Mouse (Mus musculus): Measurements from ENCODE around the gene Btaf1. TPM values are rescaled to one million over a fixed set of nuclear protein-coding genes. Genes with fewer than 3 reads are reported as not detected.

The Btaf1 gene
- polyA plus RNA-seq (2017; shearing (Covaris generic)): 5.8 TPM

DNA sequence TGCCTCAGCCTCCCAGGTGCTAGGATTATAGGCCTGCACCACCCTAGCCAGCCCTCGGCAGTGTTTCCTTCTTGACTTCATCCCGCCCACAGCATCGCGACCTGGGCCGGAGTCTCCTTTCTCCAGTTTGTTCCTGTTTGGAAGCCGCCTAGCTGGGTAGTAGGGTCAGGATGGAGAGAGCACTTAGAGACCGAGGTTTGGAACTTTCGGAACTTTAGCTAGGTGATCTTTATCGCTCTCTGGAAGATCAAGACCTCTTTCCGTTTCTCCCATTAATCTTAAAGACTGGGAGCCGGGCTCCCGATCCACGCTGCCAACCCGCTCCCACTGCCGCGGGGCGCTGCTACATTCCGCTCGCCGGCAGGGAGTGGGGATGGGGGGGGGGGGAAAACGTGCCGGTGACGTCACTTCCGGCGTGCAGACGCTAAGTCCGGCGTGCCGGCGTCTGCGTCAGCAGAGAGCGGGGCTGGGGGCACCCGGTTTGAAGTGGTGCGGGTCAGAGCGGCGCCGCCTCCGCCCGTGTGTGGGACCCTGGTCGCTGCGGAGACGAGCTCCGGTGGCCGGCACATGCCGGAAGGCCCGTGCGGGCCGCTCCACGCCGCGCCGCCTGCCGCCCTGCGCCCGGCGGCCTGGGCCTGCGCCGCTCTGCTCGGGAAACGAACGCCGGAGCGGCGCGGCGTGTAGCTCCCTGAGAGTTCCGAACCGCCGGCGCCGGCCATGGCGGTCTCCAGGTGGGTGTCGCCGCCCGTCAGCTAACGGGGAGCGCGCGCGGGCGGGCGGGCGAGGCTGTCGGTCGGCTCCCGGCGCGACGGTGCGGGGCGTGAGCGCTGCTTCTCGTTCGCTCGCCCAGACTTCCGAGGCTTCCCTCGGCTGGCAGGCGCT, at the start of gene Btaf1:
Btaf1 (plus strand) TSS at position 409 of the 882 bp plus-strand sequence.

GRCm38 (mm10) chr19:36919466-36919865, 6.4 kb upstream of the Btaf1 start, which contains the start of gene Fgfbp3:
TSS of gene Fgfbp3 (minus strand) at chr19:36919615.

Other genes with a start within 250 kb of the Btaf1 start
- gene Ppp1r3c, start 189.4 kb upstream of the Btaf1 start, polyA plus RNA-seq (2017; shearing (Covaris generic)): not detected
- 13.5 TPM for gene Tnks2, start 91.8 kb upstream of the Btaf1 start, polyA plus RNA-seq (2017; shearing (Covaris generic))
- not detected for gene Fgfbp3, start 6.5 kb upstream of the Btaf1 start, polyA plus RNA-seq (2017; shearing (Covaris generic))